Mouse (Mus musculus) left cerebral cortex, adult 8-10 months (tissue): ENCODE measurements around the gene Gabbr2. TPM values are rescaled to one million over a fixed set of nuclear protein-coding genes. Genes with fewer than 3 reads are reported as not detected.
"Not testable (repeated sequence)": the region's sequence is repeated elsewhere in the genome, so short reads cannot be mapped to it uniquely, and the experiment has no call there.

Experiments used
- DNase-seq, 2 experiments: peaks; one replicate each; pipeline ENCODE4 v3.0.0; 2022; ENCODE audit warnings: low spot score in 2 of 2
- total RNA-seq, 4 experiments: library from RNA; stranded (reverse); gene quantifications; 2 replicates each; pipeline ENCODE4 v1.2.4; 2022

The Gabbr2 gene
- total RNA-seq, 4 experiments from 2014 or later = 198 to 214 (median 210) TPM

DNA sequence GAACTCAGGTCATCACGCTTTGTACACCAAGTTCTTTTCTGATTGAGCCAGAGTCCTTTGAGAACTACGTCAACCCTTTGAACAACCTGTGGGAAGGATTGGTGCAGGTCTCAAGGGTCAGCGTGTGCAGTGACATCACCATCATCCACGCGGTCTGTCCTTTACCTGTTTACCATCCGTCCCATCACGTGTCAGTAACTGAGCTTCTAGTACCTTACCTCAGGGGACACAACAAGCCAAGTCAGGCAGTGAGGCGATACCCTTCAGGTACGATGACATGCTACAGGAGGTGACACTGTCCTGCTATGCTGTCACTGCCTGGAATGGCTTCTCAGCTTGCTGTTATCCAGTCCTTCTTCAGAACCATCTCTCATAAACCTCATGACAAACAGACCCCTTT, 330.2 kb downstream of the Gabbr2 start:
- no peak for DNase-seq

DNA sequence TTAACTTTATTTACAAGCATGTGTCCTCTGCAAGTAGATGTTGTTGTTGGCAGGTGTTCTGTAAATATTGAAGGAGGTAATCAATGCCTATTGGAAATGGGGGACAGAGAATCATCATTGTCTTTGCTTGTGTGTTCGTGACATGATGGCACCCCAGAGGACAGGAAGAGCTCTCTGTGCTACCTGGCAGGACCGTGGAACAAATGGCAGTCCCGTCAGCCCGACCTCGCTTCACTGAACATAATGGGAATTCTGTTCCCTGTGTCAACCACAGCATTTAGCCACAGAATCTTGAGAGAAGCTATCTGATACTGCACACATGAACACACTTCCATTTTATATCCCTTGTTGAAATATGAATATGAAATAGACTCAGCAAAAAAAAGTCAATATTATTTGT, 332.7 kb downstream of the Gabbr2 start:
- no peak for DNase-seq

DNA sequence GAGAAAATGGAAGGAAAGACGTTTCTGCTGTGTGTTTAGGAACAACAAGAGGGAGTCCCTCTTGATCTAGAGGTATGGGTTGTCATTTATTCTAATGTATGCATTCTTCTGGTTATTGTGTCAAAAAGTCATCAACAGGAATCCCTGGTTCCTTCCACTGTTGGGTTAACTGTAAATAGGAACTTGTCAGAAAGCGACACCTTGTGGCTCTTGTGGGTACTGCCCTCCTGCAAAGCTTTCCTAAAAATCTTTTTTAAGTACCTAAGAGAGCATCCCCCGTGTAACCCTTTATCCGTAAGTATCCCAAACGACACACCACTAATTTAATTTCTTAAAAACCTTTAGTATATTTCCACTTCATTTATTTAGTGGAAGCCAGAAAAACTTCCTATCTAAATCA, 334.6 kb downstream of the Gabbr2 start:
- peak in 1 of 2 experiments; percentile 73 for DNase-seq

DNA sequence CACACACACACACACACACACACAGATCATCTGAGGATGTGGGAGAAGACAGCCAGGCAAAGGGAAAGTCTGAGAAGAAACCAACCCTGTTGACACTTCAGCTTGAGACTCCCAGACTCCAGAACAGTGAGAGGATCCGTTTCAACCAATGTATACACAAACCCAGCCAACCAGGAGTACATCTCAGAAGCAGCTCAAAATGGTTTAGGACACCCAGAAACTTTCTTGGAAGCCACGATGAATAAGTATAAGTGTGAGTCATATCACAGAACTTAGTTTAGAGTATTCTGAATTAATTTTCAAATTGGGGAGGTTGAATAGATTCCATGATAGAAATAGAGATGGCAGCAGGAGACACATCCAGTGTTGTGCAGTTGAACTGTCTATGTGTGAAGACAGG, 335.7 kb downstream of the Gabbr2 start:
- no peak for DNase-seq

DNA sequence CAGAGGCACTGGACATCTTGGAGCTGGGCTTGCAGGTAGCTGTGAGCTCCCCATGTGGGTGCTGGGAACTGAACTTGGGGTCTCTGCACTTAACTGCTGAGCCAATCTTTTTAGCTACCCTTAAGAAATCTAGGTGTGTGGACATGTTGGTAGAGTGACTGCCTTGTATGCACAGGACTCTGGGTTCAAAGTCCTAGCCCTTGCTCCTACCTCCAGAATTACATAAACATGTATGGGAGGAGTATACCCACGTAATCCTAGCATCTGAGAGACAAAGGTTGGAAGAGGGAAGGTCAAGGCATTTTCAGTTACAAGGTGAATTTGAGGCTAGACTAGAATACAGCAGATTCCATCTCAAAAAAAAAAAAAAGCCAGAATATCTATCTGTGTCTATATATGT, 336.4 kb downstream of the Gabbr2 start:
- DNase-seq = no peak

DNA sequence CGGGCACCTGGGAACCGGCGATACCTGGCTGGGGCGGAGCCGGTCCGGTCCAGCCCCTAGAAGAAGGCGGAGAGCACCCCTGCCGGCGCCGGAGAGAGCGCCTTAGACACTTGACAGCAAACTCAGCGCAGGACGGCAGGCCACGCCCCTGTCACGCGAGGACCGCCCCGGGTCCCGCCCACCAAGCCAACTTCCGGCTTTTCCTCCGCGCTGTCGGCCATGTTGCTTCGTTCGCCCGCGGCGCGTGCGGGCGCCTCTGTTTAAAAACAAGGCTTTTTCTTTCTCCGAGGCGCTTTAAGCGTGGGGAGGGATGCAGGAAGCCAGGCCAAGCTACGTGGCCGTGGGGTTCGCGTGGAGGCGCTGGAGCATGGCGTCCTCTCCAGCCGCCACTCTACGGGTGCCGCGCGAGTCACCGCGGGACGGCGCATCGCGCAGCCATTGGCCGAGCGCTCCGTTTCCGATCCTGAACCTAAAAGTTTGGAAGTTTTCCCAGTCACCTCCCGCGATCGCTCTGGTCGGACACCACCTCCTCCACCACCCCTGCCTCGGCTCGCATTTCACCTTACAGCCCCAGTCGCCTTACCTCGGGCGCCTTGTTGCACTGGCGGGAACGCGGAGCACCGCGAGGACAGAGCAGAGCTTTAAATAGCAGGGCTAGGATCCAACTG, 341.5 kb downstream of the Gabbr2 start, which contains the start of gene Tbc1d2:
TSS of gene Tbc1d2 (minus strand) at position 124 of the 668 bp plus-strand sequence.
- peak; percentile 85 to 88 for DNase-seq

DNA sequence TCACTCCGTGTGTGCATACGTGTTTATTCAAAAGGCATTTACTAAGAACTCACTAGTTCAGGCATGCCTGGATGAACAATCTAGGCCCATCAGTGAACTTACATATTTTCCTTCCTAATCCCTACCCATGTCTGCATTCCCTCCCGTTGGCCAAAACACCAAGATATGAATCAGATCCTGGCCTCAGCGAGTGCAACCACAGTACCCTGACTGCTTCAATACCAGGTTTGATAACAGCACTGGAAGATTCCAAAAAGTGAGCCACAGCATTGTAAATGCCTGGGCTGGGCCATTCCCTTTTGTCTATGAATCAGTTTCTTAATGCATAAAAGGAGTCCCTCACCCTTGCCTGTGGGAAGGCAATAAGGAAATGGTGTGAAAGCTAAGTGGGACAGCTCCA, 342.5 kb downstream of the Gabbr2 start:
- no peak for DNase-seq

DNA sequence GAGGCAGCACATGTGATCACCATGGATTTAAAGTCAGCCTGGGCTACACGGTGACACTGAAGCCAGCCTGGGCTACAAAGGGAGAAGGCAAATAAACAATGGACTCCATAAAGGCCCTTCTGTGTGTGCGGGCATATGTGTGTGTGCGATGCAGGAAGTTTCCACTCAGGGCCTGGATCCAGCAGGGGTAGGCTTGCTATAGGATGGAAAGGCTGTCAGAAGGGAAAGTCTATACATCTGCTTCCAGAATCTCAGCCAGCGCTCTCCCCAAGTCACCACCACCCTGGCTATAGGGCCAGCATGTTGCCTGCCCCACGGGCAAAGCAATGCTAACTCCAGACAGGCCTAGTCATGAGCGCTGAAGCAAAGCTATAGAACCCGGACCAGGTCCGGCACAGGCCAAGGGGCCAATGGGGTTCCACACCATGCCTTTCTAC, 348.0 kb downstream of the Gabbr2 start:
- DNase-seq = no peak

DNA sequence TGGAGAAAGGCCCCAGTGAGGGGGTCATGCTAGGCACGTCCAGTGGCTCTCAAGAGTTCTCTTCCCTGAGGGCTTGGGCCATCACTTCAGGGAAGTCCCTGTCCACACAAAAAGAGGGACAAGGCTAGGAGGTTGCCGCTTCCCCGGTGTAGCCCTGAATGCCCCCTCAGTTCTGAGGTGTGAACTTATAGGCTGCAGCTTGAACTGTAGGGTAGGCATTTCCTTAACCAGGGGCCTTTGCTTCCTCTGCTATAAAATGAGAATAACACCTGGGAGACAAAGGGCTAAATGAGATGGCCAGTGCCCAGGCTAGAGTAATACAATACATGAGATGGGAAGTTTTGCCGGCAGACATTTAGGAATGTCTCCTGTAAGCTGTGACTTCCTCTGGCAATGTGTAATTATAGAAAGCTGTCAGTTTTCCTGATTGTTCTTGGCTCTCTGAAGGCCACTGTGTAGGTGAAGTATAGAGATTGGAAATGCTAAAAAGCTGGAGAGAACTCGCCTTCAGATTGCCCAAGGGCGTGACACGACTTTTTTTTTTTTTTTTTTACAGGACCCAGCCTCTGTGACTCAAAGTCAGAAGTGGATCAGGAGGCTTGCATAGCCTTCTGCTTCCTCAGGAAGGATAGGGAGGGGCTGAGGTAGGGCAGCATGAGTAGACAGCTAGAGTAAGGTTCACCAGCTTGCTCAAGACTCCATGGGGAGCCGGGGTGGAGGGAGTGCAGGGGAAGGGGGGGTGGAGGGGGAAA, 348.6 kb downstream of the Gabbr2 start:
- DNase-seq = no peak

DNA sequence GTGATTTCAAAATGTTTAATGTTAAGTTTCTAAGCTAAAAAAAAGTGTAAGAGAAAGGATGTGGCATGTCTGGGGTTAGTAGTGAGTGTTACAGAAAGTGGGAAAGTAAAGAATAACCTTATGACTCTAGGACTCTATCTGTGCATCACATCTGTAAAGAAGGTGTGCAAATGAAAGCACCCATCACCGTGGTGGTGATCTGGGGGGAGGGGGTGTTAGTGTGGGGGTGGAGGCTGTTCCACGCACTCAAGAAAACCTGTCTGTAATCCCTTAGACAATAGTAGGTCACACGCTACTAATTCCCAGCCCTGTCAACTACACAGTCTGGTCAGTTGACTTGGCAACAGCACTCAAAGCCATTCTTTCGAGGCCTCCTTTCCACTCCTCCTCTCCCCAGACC, 350.4 kb downstream of the Gabbr2 start:
- DNase-seq = no peak

DNA sequence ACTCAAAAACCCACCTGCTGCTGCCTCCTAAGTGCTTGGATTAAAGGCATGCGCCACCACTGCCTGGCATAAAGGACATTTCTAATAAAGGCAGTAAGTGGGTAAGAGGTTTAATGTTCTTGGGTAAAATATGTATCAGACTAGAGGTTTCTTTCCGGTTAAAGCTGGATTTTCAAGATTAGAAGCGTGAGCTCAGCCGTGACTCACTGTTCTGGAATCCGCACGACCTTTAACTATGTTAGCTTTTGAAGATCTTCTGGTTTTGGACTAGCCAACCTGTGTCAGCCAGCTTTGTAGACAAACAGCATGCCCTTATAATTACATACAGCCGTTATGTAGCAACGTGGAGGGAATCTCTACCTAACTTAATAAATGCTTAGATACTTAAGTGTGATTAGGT, 351.8 kb downstream of the Gabbr2 start:
- DNase-seq = no peak

DNA sequence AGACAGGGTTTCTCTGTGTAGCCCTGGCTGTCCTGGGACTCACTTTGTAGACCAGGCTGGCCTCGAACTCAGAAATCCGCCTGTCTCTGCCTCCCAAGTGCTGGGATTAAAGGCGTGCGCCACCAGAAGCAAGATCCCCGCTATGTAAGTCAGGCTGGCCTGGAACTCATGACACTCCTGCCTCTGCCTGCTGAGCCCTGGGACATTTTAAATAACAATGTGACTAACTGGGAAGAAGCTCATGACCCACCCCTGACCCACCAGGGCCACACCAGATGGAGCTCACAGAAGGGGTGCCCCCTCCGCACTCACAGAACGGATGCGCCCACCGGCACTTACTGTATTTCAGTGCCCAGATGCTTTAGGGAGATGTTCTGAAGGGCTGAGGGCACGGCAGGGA, 354.4 kb downstream of the Gabbr2 start:
- DNase-seq = not testable (repeated sequence)

DNA sequence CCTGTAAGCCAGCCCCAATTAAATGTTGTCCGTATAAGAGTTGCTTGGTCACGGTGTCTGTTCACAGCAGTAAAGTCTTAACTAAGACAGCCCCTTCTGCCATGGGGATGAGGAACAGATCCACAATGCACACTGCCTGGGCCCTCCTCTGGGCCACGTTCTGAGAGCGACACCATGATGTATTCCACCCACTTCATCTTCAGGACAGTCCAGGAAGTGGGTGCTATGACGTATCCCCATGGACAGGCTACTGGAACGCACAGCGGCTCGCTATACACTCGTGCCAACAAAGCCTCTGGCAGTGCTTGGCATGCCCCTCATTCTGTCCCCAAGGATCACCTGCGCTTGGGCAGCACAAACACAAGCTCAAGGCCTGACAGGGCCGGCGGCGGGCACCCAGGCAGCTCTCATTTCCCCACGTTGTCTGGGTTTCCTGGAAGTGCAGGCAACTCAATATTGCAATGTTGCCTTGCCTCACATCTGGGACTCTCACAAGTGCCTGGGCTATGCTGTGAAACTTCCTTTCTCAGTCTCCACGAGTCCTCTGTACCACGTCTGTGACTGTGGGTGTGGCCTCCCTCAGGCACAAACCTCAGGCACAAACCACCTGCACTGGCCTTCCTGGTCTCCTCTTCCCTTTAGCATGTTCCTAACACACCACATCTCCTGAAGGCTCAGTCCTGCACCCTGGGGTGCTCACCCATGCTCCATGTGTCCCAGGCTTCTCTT, 355.8 kb downstream of the Gabbr2 start:
- no peak for DNase-seq

DNA sequence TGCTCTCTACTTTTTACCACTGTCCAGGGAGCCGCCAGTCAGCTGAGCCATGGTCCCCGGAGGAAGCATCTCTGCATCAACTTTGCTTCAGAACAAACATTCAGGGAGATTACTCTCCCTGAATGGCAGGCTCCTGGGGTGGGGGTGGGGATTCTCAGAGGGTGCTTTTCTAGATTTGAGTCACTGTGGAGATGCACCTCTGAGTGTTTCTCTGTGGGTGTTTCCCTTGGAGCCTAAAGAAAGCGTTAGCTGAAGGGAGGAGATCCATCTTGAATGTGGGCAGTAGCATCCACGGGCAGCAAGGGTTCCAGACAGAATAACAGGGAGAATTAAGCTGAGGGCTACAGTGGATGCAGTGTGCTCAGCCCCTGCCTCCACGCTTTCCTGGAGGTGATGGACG, 356.8 kb downstream of the Gabbr2 start:
- no peak for DNase-seq

DNA sequence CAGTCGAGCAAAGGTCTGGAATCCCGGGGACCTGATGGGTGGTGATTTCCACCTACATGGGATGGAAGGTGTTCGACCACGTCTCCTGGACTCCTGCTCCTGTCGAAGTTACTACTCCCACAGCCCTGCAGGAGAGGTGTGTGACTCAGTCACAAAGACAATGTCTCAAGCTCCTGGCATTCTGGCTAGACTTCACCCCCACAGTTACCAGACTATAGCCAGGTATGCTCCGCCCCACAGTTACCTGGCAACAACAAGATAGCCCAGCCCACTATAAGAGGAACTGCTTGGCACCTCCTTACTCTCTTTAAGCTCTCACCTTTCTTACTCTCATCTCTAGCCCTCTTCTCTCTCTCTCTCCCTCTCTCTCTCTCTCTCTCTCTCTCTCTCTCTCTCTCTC, 358.1 kb downstream of the Gabbr2 start:
- DNase-seq = not testable (repeated sequence)

DNA sequence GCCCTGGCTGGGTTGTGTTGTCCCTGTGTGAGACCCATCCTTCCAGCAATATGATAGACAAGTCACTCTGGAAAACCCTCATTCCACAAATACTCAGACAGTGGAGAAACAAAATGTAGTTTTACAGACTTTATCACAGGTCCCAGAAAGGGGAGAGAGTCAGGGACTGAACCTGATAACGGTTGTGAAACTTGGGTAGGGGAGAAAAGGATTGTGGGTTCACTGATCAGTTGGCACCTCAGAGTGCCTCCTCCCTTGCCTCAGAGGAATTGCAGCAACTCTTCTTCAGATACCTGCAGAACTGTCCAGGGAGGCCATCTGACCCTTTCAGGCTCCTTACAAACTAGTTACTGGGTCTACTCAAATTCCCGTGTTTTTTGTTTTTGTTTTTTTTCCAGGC, 359.2 kb downstream of the Gabbr2 start:
- DNase-seq = no peak

DNA sequence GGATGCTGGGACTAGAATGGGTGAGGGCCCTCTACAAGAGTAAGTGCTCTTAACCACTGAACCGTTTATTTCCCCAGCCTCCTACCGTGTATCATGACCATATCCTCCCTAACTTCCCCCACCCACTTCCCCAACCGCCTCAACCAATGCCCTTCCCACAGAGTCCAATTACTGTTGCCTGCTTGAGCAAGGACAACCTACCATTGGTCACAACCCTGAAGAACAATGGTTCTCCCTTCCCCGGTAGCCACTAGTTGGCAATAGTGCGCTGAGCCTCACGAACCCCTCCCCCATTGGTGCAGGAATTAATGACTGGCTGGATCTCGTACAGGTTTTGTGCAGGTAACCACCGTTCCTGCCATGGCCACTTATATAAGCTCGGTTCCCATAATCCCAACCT, 361.3 kb downstream of the Gabbr2 start:
- no peak for DNase-seq

DNA sequence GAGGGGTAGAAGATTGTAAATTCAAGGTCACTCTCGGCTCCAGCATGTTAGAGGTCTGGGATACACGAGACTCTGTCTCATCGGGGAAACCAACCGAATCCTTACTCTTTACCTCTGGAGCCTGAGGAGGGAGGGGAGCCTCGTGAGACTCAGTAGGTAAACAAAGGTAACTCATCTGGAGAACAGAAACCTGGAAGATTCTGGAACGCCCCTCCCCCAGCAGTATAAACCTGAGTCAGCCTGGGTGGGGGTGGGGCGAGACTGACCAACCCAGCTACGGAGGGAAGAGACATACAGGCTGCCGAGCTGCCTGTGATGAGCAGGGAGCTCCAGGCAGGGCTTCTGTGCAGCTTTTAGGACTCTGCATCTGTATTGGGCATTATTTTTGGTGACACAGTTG, 362.8 kb downstream of the Gabbr2 start:
- DNase-seq = no peak

DNA sequence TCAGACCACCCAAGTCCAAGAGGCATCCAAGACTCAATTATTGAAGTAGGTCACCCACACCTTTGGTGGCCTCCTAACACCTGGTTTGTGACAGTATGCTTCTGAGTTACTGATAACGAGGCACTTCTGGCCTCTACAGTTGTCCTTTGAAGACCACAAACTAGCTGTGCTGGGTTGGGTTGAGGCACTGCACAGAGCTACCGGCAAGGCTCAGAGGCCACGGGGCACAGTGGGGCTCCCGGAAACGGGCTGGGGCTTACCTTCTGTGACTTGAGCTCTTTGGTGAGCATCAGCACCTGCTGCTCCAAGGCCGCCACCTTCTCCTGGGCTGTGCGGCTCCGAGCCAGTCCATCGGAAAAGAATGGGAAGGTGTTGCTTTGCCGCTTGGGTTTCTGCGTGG, 363.6 kb downstream of the Gabbr2 start:
- no peak for DNase-seq

DNA sequence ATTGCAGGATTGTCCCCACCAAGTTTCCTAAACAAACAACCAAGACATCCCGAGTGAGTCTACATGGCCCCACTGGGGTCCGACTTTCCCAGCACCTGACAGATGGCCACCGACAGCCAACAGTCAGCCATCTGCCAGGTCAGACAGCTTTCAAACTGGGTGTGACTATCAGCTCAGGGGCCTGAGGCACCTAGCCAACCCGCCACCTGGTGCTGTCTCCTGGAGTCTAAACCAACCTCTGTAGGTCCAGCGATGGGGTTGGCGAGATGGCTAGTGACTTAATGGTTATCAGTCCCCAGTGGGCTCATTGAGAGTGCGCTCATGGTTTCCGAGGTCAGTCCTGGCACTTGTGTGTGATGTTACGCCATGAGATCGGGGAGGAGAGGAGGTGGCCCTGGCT, 366.6 kb downstream of the Gabbr2 start:
- DNase-seq = no peak

DNA sequence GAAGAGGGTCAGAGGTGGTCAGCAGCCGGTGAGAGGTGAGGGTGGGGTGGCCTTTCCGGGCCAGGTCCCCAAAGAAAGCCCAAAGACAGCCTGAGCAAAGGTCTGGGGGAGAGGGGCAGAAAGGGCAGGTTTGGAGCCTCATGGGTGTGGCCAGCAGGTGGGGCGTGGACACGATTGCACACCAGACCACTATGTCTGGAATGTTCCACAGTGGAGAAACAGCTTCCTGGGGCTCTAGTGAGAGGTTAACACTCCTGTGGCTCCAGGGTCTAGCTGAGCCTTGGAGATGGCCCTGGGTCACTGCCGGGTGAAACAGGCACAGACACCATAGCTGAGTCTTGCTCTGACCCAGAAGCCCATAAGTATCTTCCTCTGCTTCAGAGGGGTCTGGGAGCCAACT, 368.7 kb downstream of the Gabbr2 start:
- no peak for DNase-seq

DNA sequence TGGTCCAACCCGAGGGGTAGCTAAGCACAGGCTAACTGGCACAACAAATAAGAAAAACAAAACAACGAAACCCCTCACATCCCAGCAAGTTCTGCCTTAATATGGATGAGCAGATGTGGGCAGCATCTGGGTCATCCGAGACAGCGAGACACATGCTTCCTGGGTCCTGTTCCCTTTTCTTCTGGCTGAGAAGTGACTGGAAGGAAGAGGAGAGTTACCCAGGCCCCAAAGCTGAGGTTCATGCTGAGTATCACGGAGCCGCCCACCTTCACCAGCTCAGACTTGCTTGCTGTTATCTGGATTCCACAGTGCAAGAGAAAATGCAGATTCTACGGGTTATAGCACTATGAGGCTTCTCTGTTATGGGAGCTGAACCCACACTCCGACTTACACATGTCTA, 370.7 kb downstream of the Gabbr2 start:
- no peak for DNase-seq
